Mouse (Mus musculus): ENCODE results near the gene Olfr49.

Olfr49 gene

GRCm38 (mm10) chr14:54284839-54285238, at the start of gene Olfr49:
Gene Olfr49 (minus strand): TSS chr14:54284939.
- no peak for DNase-seq (ENCODE audit: low spot score in 2 of 2)

GRCm38 (mm10) chr14:54333452-54334189, 48.9 kb upstream of the Olfr49 start:
- no peak for DNase-seq (ENCODE audit: low spot score in 2 of 2)

DNA sequence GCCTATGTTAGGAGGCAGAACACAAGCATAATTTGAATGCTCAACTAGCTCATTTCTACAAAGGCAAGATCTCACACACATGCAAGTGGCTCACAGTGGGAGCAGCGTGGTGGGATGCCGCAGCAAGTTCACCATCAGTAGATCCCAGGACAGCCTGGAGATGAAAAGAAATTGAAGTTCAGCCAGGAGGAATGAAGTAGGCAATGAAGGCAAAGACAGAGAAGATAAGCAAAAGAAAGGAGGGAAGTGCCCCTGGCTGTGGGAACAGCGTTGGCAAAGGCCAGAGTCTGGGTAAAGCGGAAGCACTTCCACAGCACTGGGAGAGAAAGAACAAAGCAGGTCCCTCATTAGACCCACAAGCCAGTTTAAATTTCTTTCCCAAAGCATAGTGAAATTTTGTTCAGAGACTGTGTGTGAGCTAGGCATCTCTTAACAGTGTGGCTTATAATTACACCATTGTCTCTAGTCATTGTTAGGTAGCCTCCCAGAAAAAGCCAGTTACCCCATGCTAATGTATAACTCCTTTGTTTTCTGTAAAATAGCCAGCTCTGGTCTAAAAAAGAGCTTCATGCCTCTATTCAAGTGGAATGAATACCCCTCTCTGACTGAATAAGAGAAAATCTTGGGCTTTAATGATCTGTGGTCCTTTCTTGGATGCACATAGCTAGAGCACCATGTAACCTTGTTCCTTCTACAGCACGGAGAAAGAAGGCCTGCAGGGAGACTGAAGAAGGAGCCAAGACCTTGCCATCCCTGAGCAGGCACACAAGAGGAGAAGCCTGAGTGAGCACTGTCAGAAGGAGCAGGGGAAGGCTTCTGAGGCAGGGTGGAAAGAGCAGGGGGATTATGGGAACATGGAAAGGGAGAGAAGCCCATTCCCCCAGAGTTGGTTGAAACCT, 47.7 kb upstream of the Olfr49 start:
- DNase-seq (ENCODE audit: low spot score in 2 of 2): no peak

DNA sequence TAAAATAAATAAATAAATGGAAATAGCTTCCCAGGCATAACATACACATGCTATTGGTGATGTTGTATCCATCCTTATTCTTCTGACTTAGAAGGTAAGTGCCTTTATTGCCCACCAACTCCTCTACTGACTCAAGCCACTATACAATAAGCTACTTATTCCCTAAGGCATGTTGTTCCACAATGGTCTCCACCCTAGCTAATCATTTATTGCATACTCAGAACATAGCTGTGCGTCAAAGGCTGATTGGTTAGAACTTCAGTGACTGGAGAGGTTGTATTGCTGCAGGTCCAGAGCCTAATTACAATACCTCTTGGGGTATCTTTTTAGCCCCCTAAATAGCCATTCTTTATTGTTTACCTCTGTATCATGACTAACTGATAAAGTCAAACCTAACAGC, 46.4 kb upstream of the Olfr49 start:
- no peak for DNase-seq (ENCODE audit: low spot score in 2 of 2)

GRCm38 (mm10) chr14:54329201-54329600, 44.5 kb upstream of the Olfr49 start:
- DNase-seq (ENCODE audit: low spot score in 2 of 2): no peak

- no peak for DNase-seq (ENCODE audit: low spot score in 2 of 2)
Observed at GRCm38 (mm10) chr14:54328548-54328947, 43.8 kb upstream of the Olfr49 start.

DNA sequence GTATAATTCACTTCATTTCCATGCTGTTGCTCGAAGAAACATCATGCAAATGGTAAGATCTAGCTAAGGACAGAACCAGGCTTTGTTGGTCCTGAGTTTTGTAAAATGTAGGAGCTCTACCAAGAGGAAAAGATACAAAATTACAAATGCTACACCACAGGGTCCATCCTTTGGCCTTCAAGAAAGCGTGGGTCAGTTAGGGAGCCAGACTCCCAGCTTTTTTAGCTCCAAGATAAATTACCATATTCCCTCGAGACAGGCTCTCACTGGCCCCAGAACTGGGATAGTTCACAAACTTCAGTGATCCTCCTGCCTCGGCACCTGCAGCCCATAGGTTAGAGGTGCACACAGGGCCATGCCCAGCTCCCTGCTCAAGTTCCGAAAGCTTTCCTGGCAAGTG, 39.7 kb upstream of the Olfr49 start:
- no peak for DNase-seq (ENCODE audit: low spot score in 2 of 2)

DNA sequence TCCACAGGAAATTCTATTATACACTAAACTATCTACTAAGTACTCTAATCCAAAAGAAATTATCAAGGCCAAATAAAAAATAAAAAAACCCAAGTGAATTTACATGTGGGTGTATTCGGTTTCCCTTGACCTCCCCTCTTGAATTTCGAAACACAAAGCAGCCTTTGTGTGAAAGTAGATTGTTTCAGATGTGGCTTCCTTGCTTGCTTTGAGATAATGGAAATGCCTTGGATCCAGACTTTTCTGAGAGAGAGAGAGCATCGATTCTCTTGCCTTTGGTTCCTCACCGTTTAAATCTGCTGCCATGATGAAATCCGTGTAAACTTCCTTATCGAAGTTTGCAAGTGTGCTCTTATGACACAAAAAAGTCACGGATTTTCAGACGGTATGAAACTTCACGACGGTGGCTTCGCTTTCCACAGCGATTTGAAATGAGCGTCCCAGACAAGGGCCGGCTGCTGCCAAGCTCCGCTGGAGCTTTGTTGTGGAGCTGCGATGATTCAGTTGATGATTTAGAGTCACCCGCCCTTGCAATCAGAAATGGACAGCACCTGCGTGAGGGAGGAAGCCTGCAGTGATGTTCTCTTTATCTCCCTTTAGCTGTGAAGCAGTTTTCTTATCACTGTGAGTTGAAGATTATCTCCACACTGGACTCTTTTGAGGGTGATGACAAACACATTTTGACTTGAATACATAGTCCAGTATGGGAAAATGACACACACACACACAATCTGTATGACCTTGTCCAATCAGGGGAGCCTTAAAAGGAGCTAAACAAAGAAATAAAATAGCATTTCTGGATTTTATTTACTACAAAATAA, 37.0 kb upstream of the Olfr49 start:
- no peak for DNase-seq (ENCODE audit: low spot score in 2 of 2)

DNA sequence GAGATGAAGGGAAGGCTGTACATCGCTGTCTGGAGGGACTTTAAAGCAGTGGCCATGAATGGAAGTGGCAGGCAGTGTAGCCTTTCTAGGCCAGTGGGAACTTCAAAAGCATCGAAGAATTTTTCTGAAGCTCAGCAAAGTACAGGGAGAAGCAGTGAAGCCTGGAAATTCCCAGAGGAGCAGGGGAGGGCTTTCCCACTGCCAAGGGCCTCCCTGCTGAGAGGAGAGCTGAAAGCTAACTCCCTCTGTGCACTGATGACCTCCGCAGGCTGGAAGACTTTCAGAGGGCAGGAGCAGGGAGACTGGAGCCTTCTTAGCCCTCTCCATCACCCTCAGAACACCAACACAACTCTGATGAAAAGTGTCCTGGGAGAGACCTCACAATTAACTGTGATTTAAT, 27.0 kb upstream of the Olfr49 start:
- DNase-seq (ENCODE audit: low spot score in 2 of 2): no peak

- no peak for DNase-seq (ENCODE audit: low spot score in 2 of 2)
Observed at GRCm38 (mm10) chr14:54300676-54301075, 15.9 kb upstream of the Olfr49 start.

- no peak for DNase-seq (ENCODE audit: low spot score in 2 of 2)
Observed at GRCm38 (mm10) chr14:54300136-54300535, 15.4 kb upstream of the Olfr49 start.

DNA sequence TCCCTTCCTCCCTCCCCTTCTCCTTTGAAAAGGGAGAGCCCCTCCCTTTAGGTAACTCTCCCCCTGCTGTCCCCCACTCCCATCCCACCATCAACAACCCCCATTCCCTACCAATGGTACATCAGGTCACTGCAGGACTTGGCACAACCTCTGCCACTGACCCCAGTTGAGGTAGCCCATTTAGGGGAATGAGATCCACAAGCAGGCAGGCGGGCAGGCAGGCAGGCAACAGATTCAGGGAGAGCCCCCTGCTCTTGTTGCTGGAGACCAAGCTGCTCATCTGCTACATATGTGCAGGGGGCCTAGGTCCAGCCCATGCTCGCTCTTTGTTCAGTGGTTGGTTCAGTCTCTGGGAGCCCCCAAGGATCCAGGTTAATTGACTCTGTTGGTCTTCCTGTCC, 8.3 kb downstream of the Olfr49 start:
- DNase-seq (ENCODE audit: low spot score in 2 of 2): no peak

DNA sequence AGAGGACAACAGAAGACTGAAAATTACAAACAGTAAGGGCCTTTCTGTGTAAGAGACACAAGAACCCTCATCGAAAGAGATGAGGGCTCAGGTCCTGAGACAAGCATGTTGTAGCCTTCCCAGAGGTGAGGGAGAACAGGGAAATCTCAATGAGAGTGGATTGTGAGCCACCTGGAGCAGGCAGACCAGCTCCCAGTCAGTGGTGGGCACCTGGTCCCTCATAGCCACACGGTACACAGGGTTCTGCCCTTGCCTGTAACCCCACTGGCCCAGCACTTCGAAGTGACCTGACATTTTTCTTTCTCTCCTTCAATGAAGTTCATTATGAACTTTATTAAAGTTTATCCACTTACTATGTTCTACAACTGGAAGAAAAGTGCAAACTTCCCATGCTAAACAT, 12.0 kb downstream of the Olfr49 start:
- no peak for DNase-seq (ENCODE audit: low spot score in 2 of 2)

GRCm38 (mm10) chr14:54271976-54272606, 12.6 kb downstream of the Olfr49 start:
- no peak for DNase-seq (ENCODE audit: low spot score in 2 of 2)

DNA sequence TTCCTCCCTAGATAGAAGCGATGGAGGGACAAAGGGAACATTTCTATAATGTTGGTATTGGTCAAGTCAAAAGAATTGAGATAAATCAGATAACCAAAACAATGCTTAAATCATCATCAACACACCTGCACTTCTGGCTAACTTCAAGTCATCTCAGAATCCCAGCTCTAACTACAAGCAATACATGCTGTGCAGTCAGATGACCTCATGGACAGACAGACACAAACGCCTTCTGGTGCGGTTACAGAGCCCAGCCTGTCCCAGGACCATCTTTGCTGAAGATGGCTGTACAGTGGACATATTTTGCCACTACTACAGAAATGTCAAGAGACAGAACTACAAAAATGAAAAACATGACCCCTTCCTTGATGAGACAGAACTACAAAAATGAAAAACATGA, 14.3 kb downstream of the Olfr49 start:
- DNase-seq (ENCODE audit: low spot score in 2 of 2): no peak

GRCm38 (mm10) chr14:54269566-54269965, 15.2 kb downstream of the Olfr49 start:
- DNase-seq (ENCODE audit: low spot score in 2 of 2): no peak

DNA sequence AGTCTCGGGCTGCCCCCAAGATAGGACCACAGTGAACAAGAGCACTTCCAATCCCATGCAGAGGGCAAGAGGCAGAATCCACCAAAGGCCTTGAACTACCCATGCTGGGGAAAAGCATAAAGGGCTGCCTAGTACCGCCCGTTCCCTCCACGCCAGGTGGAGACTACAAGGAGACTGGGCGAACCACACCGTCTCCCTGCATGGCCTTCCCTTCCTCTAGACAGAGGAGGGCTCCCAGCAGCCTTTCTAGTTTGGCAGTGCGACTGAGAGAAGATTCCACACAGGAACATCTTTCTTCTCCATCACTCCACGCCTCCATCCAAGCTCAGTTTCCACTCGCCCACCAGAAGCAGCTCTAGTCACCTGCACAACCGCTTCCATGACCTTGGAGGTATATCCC, 16.8 kb downstream of the Olfr49 start:
- DNase-seq (ENCODE audit: low spot score in 2 of 2): no peak

GRCm38 (mm10) chr14:54265951-54266350, 18.8 kb downstream of the Olfr49 start:
- DNase-seq (ENCODE audit: low spot score in 2 of 2): no peak

- DNase-seq (ENCODE audit: low spot score in 2 of 2): no peak
Observed at GRCm38 (mm10) chr14:54265093-54265492, 19.6 kb downstream of the Olfr49 start.

- DNase-seq (ENCODE audit: low spot score in 2 of 2): no peak
Observed at GRCm38 (mm10) chr14:54264231-54264630, 20.5 kb downstream of the Olfr49 start.

DNA sequence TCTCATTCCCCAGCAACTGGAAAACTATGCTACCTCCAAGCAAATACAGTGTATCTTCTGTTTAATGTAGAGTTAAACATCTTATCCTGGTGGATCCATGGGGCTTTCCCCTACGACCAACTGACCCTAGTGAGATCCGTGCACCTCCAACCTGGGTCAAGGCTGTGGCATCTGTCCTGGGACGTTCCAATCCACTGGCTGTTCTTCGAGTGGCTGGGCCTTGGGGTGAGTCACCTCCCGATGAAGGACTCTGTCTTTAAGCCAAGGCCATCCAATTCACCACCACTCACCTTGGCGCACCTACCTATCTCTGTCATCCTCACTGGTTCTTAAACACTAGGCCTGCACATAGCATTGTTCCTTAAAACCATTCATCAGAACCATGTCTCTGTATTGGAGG, 21.6 kb downstream of the Olfr49 start:
- no peak for DNase-seq (ENCODE audit: low spot score in 2 of 2)

DNA sequence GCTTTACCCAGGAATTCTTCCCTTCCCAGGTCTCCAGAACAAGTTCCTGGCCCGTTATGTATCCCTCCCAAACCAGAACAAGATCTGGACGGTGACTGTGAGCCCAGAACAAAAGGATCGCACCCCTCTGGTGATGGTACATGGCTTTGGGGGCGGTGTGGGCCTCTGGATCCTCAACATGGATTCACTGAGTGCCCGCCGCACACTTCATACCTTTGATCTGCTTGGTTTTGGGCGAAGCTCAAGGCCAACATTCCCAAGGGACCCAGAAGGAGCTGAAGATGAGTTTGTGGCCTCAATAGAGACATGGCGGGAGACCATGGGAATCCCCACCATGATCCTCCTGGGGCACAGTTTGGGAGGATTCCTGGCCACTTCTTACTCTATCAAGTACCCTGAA, 22.1 kb downstream of the Olfr49 start:
- no peak for DNase-seq (ENCODE audit: low spot score in 2 of 2)
